Mouse (Mus musculus): ENCODE measurements around the gene Cd40. TPM values are rescaled to one million over a fixed set of nuclear protein-coding genes. Genes with fewer than 3 reads are reported as not detected.

Gene Cd40
- polyA plus RNA-seq, 1 experiment = 0.27 TPM

GRCm38 (mm10) chr2:165121206-165121840 is 65.9 kb downstream of the Cd40 start:
- H3K79me2 ChIP-seq (ENCODE audit: control insufficient read depth, insufficient read depth) = no peaks in the 10 kb centered on the region
- H3K36me3 ChIP-seq (ENCODE audit: control insufficient read depth, insufficient read depth) = no peaks in the 10 kb centered on the region
- TF ChIP-seq USF1 (IDR thresholded peaks at IDR 0.05; ENCODE audit: low read depth) (no peak), FOSL1 (IDR thresholded peaks at IDR 0.05; ENCODE audit: insufficient read depth, low read length, poor library complexity, severe bottlenecking) (no peak), MAX (IDR thresholded peaks at IDR 0.05) (no peak), CTCF (IDR thresholded peaks at IDR 0.05; ENCODE audit: control insufficient read depth, insufficient read depth, insufficient read length) (no peak), CEBPB (IDR thresholded peaks at IDR 0.05; ENCODE audit: low read depth) (no peak), MYOG (IDR thresholded peaks at IDR 0.05; ENCODE audit: control insufficient read depth, extremely low read depth, insufficient read length) (no peak), MYOD1 (IDR thresholded peaks at IDR 0.05; ENCODE audit: control insufficient read depth, insufficient read length, low read depth) (no peak)
- H3K79me3 ChIP-seq (ENCODE audit: low read depth) = no peaks in the 10 kb centered on the region
- no peak overlapping the region for H3K4me3 ChIP-seq (ENCODE audit: insufficient read depth, poor library complexity, severe bottlenecking)
- H3K27me3 ChIP-seq (ENCODE audit: control insufficient read depth, insufficient read depth, insufficient read length) = peaks cover 86% of the 10 kb centered on the region
- H3ac ChIP-seq (ENCODE audit: control insufficient read depth, insufficient read length, low read depth) = no peak overlapping the region

Other genes starting within 250 kb of the Cd40 start
- 10.0 TPM for gene Zswim1, start 232.9 kb upstream of the Cd40 start, polyA plus RNA-seq (2012; fragmentation: generic; extraction: Trizol)
- not detected for gene Spata25, start 227.1 kb upstream of the Cd40 start, polyA plus RNA-seq (2012; fragmentation: generic; extraction: Trizol)
- 160 TPM for gene Ctsa, start 222.8 kb upstream of the Cd40 start, polyA plus RNA-seq (2012; fragmentation: generic; extraction: Trizol)
- gene Neurl2, start 222.2 kb upstream of the Cd40 start, polyA plus RNA-seq (2012; fragmentation: generic; extraction: Trizol) = 11.3 TPM
- 13.3 TPM for gene Pltp, start 197.9 kb upstream of the Cd40 start, polyA plus RNA-seq (2012; fragmentation: generic; extraction: Trizol)
- 46.5 TPM for gene Pcif1, start 176.3 kb upstream of the Cd40 start, polyA plus RNA-seq (2012; fragmentation: generic; extraction: Trizol)
- 11.7 TPM for gene Zfp335, start 143.9 kb upstream of the Cd40 start, polyA plus RNA-seq (2012; fragmentation: generic; extraction: Trizol)
- 1.1 TPM for gene Mmp9, start 114.8 kb upstream of the Cd40 start, polyA plus RNA-seq (2012; fragmentation: generic; extraction: Trizol)
- gene Slc12a5, start 94.8 kb upstream of the Cd40 start, polyA plus RNA-seq (2012; fragmentation: generic; extraction: Trizol) = 0.12 TPM
- gene Ncoa5, start 20.8 kb upstream of the Cd40 start, polyA plus RNA-seq (2012; fragmentation: generic; extraction: Trizol) = 31.2 TPM
- gene 1700025C18Rik, start 35.1 kb downstream of the Cd40 start, polyA plus RNA-seq (2012; fragmentation: generic; extraction: Trizol) = not detected
- gene Cdh22, start 179.2 kb downstream of the Cd40 start, polyA plus RNA-seq (2012; fragmentation: generic; extraction: Trizol) = 0.02 TPM
- gene Slc35c2, start 232.2 kb downstream of the Cd40 start, polyA plus RNA-seq (2012; fragmentation: generic; extraction: Trizol) = 46.5 TPM

Data from C2C12 (cell line).